Mouse (Mus musculus) stomach, postnatal 0 days (tissue): ENCODE results near the gene Hnrnph3. TPM values are rescaled to one million over a fixed set of nuclear protein-coding genes. Genes with fewer than 3 reads are reported as not detected.

Experiments
- ATAC-seq: fragments of 200-750 bp; cut with Nextera tagmentation; 2 replicates; pipeline ENCODE4 v1.8.0; 2017; ENCODE audit not compliant: low FRiP score, low TSS enrichment
- DNase-seq: peaks from one replicate; pipeline ENCODE4 v3.0.0-alpha.2; 2016; ENCODE audit warnings: low spot score
- H3K27ac ChIP-seq: fragments of 300-500 bp; sonication (generic); replicated peaks from 2 replicates; pipeline ENCODE4 v1.5.1; 2014; ENCODE audit warnings: mild to moderate bottlenecking, control low read depth
- H3K27me3 ChIP-seq: fragments of 300-500 bp; sonication (generic); 2 replicates; pipeline ENCODE4 v1.6.1; 2014; ENCODE audit warnings: low read length; ENCODE audit not compliant: control insufficient read depth, insufficient read depth
- H3K36me3 ChIP-seq: fragments of 300-500 bp; sonication (generic); 2 replicates; pipeline ENCODE4 v1.6.1; 2014; ENCODE audit warnings: low read length, mixed read lengths; ENCODE audit not compliant: control insufficient read depth, insufficient read depth
- H3K4me1 ChIP-seq: fragments of 300-500 bp; sonication (generic); replicated peaks from 2 replicates; pipeline ENCODE4 v1.6.1; 2014; ENCODE audit warnings: antibody characterized with exemption; ENCODE audit not compliant: control insufficient read depth, insufficient read depth
- H3K4me2 ChIP-seq: fragments of 300-500 bp; sonication (generic); replicated peaks from 2 replicates; pipeline ENCODE4 v1.6.1; 2014; ENCODE audit warnings: low read depth, mild to moderate bottlenecking, control low read depth, moderate library complexity
- H3K4me3 ChIP-seq: fragments of 300-500 bp; sonication (generic); 2 replicates; pipeline ENCODE4 v1.5.1; 2014; ENCODE audit warnings: low read depth, low read length, control low read depth
- H3K9ac ChIP-seq: fragments of 300-500 bp; sonication (generic); 2 replicates; pipeline ENCODE4 v1.6.1; 2014; ENCODE audit warnings: mild to moderate bottlenecking, low read length, control low read depth, mixed read lengths
- H3K9me3 ChIP-seq: fragments of 300-500 bp; sonication (generic); 2 replicates; pipeline ENCODE4 v1.6.1; 2016; ENCODE audit warnings: low read length; ENCODE audit not compliant: control insufficient read depth
- CTCF ChIP-seq: IDR thresholded peaks from 2 replicates; pipeline ENCODE4 v1.5.1; 2016; ENCODE audit warnings: antibody characterized with exemption, low read depth, mild to moderate bottlenecking, moderate library complexity
- EP300 ChIP-seq: optimal IDR thresholded peaks from 2 replicates; pipeline ENCODE3; 2016; ENCODE audit warnings: antibody characterized with exemption
- WGBS: fragments of 180-500 bp; shearing (Covaris S2); extraction: QIAGEN DNeasy Blood & Tissue Kit; methylation state at CpG from one replicate; pipeline ENCODE4 v1.1.7; 2014; 5-methylcytosine and 5-hydroxymethylcytosine counted together
- polyA plus RNA-seq: library from polyadenylated mRNA; unstranded; fragments of >200 nt; fragmentation: Nextera tagmentation; extraction: Ambion mirVana; gene quantifications from 2 replicates; pipeline ENCODE4 v1.2.1, GENCODE M21; 2015

The Hnrnph3 gene
- polyA plus RNA-seq, 1 experiment from 2014 or later = 24.9 TPM

DNA sequence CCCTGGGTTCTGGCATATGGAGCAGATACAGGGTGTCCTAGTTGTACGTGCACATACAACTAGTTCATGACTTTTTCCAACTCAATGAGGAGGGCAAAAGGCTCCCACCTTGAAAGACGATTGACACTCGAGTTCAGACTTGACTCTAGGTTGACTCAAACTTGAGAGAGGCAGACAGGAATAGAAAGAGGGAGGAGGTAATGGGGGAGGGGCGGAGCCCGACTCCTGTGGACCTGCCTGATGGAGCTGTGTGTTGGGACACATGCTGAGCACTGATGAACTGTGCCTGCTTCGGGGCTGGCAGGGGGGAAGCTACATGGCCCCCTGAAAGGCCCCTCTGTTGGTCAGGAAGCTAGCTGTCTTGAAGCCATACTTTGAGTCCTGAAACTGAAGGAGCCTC lies 29.0 kb upstream of the Hnrnph3 start:
- H3K27me3 ChIP-seq = no peaks in the 10 kb centered on the region
- DNase-seq (no peak), ATAC-seq (no peak)
- H3K36me3 ChIP-seq = no peaks in the 10 kb centered on the region
- no peaks in the 10 kb centered on the region for H3K4me1 ChIP-seq
- H3K9me3 ChIP-seq = no peaks in the 10 kb centered on the region
- TF ChIP-seq EP300 (no peak), CTCF (no peak)
- no peak overlapping the region for H3K4me3 ChIP-seq
- WGBS = 52% methylated on average over 6 of the region's 6 CpGs
- H3K4me2 ChIP-seq = no peak overlapping the region
- H3K27ac ChIP-seq = no peak overlapping the region
- H3K9ac ChIP-seq = no peak overlapping the region

DNA sequence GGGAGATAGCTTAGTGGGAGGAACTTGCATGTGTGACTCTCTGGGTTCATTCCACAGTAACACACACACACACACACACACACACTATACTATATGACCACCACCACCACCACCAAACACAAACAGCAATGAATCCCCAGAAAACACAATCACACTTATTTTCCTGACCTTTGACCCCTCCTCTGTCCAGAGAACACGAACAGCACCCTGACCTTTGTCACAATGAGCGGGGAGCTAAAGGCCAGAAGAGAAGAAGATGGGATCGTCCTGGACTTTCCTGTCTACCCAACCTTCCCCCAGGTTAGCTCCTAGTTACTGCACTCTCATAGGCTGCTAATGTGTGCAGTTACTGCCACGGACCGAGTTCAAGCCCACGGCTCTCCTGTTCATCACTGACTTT lies 28.0 kb upstream of the Hnrnph3 start:
- H3K4me2 ChIP-seq = no peak overlapping the region
- no peak for TF ChIP-seq CTCF
- TF ChIP-seq EP300 = no peak
- no peak overlapping the region for H3K9ac ChIP-seq
- ATAC-seq (no peak), DNase-seq (no peak)
- H3K36me3 ChIP-seq = no peaks in the 10 kb centered on the region
- H3K4me3 ChIP-seq = no peak overlapping the region
- 88% methylated on average over 6 of the region's 6 CpGs for WGBS
- no peaks in the 10 kb centered on the region for H3K4me1 ChIP-seq
- H3K27me3 ChIP-seq = no peaks in the 10 kb centered on the region
- no peaks in the 10 kb centered on the region for H3K9me3 ChIP-seq
- H3K27ac ChIP-seq = no peak overlapping the region

DNA sequence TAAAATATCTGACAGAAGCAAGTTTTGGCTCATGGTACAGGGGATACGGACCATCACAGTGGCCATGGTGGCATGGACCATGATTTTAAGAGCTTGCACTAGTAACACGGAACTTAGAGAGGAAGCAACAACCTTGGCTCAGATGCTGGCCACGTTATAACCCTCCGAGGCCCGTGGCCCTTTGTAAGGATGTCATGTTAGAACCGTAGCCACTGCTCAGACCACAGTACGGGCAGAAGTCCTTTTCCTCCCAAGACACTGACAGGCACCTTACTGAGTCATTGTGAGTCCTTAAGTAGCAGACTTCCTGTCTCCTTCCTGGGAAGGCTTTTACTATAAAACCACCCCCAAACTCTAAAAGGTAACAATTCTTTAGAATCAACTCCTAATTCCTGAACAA lies 27.2 kb upstream of the Hnrnph3 start:
- TF ChIP-seq EP300 (no peak), CTCF (no peak)
- WGBS = 80% methylated on average over 7 of the region's 7 CpGs
- Histone ChIP-seq H3K4me1 (no peaks in the 10 kb centered on the region), H3K9ac (no peak overlapping the region), H3K9me3 (no peaks in the 10 kb centered on the region), H3K27ac (no peak overlapping the region), H3K27me3 (no peaks in the 10 kb centered on the region), H3K4me2 (no peak overlapping the region), H3K4me3 (no peak overlapping the region), H3K36me3 (no peaks in the 10 kb centered on the region)
- ATAC-seq = no peak
- DNase-seq = no peak

GRCm38 (mm10) chr10:63049106-63049505 lies 25.1 kb upstream of the Hnrnph3 start:
- H3K27ac ChIP-seq = no peak overlapping the region
- TF ChIP-seq CTCF = no peak
- no peak for TF ChIP-seq EP300
- ATAC-seq (no peak), DNase-seq (no peak)
- H3K9ac ChIP-seq = no peak overlapping the region
- H3K4me1 ChIP-seq = no peaks in the 10 kb centered on the region
- no peaks in the 10 kb centered on the region for H3K27me3 ChIP-seq
- WGBS = 38% methylated on average over 1 of the region's 2 CpGs
- no peak overlapping the region for H3K4me3 ChIP-seq
- no peaks in the 10 kb centered on the region for H3K36me3 ChIP-seq
- H3K9me3 ChIP-seq = no peaks in the 10 kb centered on the region
- H3K4me2 ChIP-seq = no peak overlapping the region

- no peak for ATAC-seq
- TF ChIP-seq CTCF (no peak), EP300 (no peak)
- H3K27ac ChIP-seq = no peak overlapping the region
- no peaks in the 10 kb centered on the region for H3K27me3 ChIP-seq
- 87% methylated on average over 8 of the region's 8 CpGs for WGBS
- no peaks in the 10 kb centered on the region for H3K9me3 ChIP-seq
- H3K9ac ChIP-seq = no peak overlapping the region
- H3K36me3 ChIP-seq = no peaks in the 10 kb centered on the region
- no peak overlapping the region for H3K4me2 ChIP-seq
- no peaks in the 10 kb centered on the region for H3K4me1 ChIP-seq
- no peak for DNase-seq
- no peak overlapping the region for H3K4me3 ChIP-seq
Measured at GRCm38 (mm10) chr10:63047751-63048150, 23.7 kb upstream of the Hnrnph3 start.

- Histone ChIP-seq H3K27ac (no peak overlapping the region), H3K36me3 (no peaks in the 10 kb centered on the region), H3K4me2 (no peak overlapping the region), H3K4me3 (no peak overlapping the region), H3K9me3 (no peaks in the 10 kb centered on the region), H3K9ac (no peak overlapping the region), H3K27me3 (no peaks in the 10 kb centered on the region), H3K4me1 (no peaks in the 10 kb centered on the region)
- WGBS = 59% methylated on average over 3 of the region's 3 CpGs
- peak; percentile 65 for TF ChIP-seq CTCF
- no peak for TF ChIP-seq EP300
- ATAC-seq (no peak), DNase-seq (no peak)
Measured at GRCm38 (mm10) chr10:63043154-63043553, 19.1 kb upstream of the Hnrnph3 start.
